Mouse (Mus musculus): Measurements from ENCODE around the gene P2ry14. TPM values are rescaled to one million over a fixed set of nuclear protein-coding genes. Genes with fewer than 3 reads are reported as not detected.
A peak's percentile ranks its signal among the peaks of the same experiment; 100 is the strongest.

The P2ry14 gene
- total RNA-seq (2021), result 1 to 10 TPM; 2.8 to 3.1 TPM
- long read RNA-seq, experiment 1, partial matches to known transcripts, result 0 of 5 reads
- long read RNA-seq, experiment 1, other reads (novel, unspliced or antisense), result 1 of 5 reads
- long read RNA-seq, experiment 2, full-length matches to known transcripts, result 6 of 9 reads
- long read RNA-seq, experiment 2, partial matches to known transcripts, result 0 of 9 reads
- long read RNA-seq, experiment 2, other reads (novel, unspliced or antisense), result 3 of 9 reads

DNA sequence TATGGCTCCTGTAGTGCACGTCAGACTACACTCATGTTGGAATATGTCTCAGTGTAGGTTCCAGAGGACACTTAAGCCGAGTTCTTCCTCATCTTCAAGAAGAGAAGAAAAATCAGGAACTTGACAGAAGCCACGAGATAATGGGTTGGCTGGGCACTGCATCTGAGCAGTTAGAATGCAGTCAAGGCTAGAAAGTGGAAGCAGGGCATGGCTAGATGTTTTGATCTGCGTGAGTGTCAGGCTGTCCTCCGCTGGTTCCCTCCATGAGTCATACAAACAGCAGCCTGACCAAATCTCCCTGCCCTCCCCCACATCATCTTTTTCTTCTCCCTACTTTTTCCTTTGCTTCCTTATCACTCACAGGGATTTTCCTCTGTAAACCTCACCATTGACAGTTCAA lies at the start of gene P2ry14:
Gene P2ry14, minus strand, starts transcription at position 195 of the 400 bp plus-strand sequence.
- DNase-seq (ENCODE audit: low spot score in 2 of 2), result no peak

DNA sequence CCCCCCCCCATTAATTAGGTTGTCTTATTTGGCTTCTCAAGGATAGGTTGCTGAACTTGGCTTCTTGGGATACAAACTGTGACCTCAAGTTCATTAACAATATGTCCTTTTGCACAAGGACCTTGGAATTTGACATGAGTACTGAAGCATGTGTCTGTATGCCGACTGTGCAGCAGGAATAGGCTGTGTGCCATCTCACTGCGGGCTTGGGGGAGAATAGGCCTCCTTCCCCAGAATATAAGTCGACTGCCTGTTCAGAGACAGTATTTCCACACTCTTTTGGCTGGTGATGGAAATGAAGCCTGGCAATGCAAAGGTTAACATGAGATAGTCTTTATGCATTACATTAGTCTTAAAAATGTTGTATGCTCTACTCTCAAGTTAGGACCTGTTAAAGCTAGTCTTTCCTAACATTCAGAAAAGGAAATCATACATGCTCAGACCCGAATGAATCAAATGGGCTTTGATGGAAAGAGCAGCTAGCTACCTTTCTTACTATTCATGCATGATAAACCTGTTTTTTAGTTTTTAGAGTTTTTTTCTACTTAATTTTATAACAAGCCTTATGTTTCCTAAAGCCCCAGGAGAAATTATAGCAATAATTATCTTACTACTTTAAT lies 44.0 kb upstream of the P2ry14 start:
- no peak for DNase-seq (ENCODE audit: low spot score in 2 of 2)

DNA sequence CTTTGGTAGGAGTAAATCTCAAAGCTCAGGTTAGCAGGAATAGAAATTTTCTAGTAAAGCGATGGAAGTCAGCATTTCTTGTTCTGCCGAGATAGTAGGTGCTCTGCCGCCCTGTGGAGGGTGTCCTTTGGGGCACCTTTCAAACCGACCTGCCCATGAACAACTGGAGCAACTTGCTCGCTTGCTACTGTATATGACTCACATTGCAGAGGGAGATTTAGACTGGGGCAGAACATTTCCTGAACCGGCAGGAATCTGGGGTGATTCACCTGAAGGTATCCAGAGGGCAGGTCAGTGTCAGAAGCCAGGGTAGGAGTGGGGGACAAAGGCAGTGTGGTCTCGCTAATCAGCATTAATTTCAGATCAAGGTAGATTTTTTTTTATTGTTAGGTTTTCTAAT lies 41.5 kb upstream of the P2ry14 start, which contains the start of gene Gpr87:
Gene Gpr87, minus strand, starts transcription at position 167 of the 400 bp plus-strand sequence.
- no peak for DNase-seq (ENCODE audit: low spot score in 2 of 2)

DNA sequence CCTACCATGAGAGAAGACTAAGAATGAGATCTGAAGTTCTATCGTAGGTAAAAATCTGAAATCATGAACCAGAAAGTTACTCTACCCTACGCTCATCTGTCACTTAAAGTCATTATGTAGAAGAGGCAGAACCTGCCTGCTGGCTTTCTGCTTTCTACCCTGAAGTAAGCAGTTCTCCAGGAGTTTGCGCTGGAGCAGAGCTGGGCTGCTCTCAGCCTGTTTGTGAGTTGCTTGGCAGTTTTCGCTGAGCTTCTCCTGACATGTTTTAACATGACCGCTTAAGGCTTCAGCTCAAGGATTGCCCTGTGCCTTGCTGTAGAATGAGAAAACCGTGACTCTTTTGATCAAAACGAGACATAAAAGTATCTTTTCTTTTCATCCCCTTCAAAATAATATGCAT lies 40.7 kb upstream of the P2ry14 start:
- DNase-seq (ENCODE audit: low spot score in 2 of 2), result no peak

DNA sequence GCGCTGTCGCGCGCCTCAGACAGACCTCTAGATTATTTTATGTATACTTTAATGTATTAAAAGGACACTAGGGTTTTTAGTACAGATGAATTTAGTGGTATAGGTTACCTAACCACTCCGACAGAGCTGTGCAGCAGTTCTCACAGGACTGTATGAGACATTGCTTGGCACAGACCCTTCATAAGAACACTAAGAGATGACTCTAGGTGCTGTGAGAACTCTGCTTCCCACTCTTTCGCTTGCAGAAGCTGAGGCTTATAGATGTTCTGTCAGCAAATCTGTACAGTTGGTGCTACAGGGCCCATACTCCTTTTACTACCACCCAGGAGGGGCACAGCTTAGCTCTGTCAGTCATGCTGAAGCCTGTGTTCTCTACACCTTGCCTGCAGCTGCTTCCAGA lies 38.3 kb upstream of the P2ry14 start:
- no peak for DNase-seq (ENCODE audit: low spot score in 2 of 2)

DNA sequence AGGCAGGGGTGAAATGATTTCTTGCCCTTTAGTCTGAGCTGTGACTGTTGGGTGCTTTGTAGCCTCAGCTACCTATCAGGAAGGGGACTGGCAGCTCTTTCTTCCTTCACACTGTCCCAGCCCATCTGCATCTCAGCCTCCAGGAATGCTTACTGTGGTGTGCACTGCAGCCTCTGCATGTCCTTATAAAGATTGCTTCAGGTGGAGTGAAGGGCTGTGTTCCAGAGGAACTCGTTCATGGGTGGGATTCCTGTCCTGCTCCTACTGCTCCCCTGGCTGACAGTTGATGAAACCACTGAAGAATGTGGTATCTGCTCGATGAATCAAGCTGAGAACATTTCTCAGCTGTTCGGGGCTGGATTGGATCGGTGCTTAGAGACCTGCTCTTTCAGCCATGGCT lies 33.9 kb upstream of the P2ry14 start:
- DNase-seq (ENCODE audit: low spot score in 2 of 2), result no peak

DNA sequence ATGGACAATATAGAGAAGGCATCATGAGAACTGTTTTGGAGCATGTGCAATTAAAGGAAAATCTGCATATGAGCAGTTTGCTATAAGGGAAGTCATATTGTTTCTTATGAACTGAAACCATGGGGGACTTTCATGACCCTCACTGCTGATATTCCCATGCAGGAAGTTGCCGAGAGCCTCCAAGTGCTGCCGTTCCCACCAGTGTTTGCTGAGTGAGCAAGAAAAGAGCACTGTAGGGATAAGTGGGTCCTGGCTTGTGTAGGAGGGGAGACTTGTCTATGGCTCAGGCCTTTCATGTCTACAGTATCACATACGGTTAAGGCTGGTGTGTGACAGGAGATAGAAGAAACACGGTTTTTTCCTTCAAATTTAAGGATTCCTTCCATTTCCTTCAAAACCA lies 32.2 kb upstream of the P2ry14 start:
- no peak for DNase-seq (ENCODE audit: low spot score in 2 of 2)

DNA sequence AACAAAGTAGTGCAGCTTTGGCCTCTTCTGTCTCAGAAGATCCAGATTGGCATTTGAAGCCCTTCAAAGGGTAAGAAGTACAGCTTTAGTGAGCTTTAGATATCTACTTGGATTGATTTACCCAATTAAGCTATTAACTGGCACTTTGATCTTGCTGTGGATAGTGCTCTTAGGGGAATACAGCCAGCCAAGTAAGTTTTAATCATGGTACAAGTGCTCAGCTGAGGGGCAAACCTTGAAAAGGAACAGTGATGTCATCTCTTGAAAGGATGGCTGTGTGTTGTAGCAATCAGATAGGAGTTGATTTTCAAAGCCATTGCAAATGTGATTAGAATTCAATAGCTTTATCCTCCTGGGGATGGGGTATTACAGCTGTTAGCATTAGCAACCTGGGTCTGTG lies 28.7 kb upstream of the P2ry14 start:
- no peak for DNase-seq (ENCODE audit: low spot score in 2 of 2)

DNA sequence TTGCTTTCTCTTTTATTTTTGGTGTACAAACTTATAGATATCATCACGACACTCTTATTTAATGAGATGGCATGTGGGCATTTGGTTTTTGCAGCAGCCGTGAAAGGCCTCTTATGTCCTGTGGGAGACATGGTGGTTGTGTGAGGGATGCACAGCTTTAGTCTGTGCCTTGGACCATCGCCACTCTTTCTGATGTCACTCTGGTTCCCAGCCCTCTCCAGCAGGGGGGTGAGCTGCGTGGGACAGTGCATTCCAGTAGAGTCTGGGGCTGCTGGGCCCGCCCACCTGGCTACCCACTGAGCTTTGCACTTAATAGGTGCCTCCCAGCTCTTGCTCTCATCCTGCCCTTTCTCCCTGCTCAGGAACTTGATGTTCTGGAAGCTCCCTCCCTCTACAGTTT lies 27.7 kb upstream of the P2ry14 start:
- DNase-seq (ENCODE audit: low spot score in 2 of 2), result no peak

DNA sequence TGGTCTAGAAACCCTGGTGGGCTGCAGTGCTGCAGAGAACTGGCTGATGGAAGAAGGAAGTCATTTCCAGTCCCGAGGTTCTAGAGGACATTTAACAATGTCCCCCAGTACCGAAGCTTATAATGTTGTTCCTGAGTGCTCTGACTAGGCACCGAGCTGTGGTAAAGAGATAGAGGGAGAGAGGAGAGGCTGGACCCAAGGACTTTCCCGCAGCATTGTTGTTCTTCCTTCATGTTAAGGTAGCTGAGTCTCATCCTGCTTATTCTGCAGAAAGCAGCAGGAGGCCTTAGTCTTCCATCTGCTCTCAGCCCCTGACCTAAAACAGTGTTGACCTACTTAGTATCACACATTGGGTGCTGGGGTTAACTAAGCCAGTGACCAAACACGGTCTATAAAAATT lies 23.5 kb upstream of the P2ry14 start:
- no peak for DNase-seq (ENCODE audit: low spot score in 2 of 2)

DNA sequence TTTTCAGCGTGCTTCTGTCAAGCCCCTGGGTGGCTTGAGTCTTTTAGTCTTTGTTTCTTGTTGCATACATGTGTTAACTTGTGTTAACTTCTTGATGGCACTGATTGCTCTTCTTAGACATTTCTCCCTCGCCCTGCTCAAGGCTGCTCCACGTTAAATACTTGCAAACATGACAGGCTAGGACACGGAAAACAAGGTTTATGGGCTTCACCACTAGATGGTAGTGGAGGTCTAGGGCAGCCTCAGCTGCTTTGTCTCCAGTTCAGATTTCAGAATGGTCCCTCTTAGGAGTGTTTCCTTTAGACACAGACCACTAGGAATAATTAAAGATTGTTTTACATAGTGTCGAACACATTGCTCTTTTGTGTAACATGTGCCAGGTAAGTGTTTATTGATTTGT lies 21.8 kb upstream of the P2ry14 start:
- DNase-seq (ENCODE audit: low spot score in 2 of 2), result peak; percentile 52 to 64

DNA sequence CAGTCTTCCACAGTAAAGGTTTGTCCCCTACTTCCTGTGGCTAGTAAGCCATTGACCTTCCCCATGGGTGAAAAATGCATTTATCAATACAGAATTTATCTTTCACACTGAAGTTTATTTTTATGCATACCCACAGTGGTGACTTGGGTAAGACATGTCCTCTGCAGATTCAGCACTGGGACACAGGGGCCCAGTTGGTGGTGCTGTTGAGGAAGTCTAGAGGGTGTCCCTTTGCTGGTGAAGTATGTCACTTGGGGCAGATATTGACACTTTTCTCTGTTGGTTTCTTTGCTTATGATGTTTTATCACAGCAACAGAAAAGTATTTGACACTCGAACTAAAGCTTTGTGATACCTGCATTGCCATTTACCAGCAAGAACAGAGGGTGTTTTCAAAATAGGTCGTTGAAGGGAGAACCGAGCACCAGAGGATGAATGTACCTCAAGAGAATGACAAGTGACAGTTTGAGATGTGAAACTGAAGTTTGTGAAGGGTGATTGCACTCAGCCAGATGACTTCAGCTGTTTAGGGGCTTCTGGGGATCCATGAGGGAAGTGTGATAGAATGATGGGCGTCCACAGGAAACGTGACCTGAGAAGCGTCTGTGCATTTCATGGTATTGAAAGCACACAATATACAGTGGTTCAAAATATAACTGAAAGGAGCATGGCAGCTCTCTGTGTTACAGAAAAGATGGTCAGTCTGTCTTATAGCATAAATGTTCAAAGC lies 21.2 kb upstream of the P2ry14 start:
- no peak for DNase-seq (ENCODE audit: low spot score in 2 of 2)

DNA sequence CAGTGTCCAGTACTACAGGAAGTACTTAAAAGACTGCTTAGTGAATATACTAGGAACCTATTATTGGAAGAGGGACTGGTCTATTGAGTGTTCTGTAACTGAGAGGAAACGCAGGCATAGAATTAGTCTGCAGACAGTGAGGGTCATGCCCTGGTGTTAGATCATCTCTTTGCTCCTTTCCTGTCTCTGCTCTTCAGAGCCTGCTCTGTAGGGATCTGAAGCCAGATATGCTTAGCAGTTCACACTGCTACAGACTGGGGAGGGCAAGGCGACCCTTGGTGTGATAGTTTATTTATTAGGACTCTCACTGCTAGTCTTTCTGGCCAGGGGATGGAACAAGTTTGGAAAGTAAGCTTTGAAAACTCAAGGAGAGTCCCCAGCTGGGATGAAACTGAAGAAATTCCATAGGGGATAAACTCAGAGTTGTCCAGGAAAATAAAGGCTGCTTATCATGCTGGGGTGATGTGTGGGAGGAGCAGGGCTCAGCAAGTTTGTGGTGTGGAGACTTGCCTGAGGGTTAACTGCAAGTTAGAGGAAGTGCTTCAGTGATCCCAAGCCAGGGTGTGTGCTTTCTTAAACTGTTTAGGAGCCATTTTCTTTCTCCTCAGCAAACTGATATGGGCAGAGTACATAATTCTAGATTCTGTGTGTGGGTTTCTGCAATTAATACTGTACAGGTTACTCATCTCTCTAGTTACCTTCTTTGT lies 16.7 kb upstream of the P2ry14 start:
- no peak for DNase-seq (ENCODE audit: low spot score in 2 of 2)

DNA sequence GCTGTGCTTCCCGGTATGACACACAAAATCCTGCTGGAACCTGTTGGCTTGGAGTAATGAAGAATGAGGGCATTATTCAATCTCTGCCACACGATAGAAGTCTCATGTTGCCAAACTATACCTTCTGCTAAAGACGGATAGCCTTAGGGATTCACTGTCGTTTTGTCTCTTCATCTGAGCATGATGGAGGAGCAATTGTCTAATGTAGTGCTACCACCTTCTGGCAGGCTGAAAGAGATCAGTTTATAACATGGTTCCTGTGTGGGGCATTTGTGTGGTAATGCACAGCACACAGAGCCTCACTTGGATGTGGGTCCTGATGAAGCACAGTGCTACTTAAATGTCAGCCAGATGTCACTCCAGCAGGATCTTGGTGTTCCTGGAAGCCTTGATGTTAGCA lies 15.8 kb upstream of the P2ry14 start:
- no peak for DNase-seq (ENCODE audit: low spot score in 2 of 2)

DNA sequence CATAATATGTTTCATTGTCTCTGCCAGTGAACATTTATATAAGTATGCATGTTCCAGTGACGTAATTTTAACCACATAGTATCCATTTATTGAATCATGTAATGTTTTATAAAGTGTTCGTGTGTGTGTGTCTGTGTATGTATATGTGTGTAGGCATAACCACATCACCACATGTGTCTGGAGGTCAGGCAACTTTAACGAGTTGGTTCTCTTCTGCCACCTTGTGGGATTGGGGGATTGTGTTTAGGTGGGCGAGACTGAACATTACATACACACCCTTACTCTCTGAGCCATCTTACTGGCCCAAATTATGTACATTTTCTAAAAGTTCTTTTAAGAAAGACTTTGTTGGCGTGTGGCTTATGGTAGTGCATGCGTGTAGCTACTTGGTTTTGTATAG lies 15.1 kb upstream of the P2ry14 start:
- no peak for DNase-seq (ENCODE audit: low spot score in 2 of 2)

DNA sequence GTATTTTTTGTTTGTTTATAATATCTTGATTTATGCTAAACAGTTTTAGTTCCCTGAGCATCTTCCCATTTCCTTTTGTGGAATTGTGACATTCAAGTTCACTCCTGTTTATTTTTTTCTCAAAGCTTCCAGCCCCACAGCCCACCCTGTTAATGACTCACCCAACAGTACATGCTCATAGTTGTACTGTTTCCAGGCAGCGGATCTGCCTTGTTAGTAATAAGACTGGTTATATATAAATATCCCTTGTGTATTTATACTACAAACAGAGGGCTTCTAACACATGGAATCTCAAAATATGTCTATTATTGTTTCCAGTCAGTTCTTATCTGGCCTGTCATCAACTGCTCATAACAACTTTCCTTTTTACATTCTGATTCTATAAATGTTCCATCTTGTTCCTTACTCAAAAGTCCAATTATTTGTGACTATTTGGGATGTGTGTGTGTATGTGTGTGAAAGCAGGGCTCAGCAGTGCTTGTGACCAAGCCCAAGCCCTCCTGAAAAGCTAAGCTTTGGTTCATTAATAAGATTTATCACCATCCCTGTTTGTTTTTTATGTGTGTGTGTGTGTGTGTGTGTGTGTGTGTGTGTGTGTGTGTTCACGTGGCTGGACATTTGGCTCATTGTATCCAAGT lies 14.1 kb upstream of the P2ry14 start:
- peak in 1 of 2 experiments; percentile 26 for DNase-seq (ENCODE audit: low spot score in 2 of 2)

DNA sequence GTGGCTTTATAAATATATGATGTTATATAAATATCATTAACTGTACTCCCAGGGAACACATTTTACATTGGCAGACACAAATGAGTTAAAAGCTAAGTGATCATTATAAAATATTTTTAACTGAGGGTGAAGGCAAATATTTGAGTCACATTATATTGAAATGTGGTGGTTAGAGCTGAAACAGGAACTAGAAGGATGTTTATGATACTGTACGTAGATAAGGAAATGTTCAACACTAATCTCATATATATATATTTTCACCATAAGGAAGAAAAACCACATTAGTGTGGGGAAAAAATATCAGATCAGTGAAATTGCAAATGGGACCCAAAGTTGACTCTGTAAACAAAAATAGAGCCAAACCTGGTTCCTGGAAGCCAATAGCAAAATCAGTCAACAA lies 7.0 kb upstream of the P2ry14 start:
- no peak for DNase-seq (ENCODE audit: low spot score in 2 of 2)

DNA sequence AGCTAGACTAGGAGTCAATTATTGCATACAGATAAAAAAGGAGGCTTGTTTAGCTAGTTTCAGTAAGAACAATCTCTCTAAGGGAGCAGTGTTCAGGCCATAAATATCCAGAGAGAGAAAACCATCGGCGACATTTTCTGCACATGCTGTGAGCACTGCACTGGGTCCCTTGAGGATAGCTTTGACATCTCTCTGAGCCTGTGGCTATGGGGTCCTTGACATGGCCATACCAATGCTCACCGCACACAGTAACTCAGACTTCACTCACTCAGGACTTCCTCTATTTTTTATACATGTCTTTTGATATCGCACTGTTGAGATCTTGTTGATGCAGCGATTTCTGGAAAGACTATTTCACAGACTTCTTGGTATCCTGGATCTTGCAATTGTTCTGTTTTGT lies 3.6 kb upstream of the P2ry14 start:
- DNase-seq (ENCODE audit: low spot score in 2 of 2), result no peak

DNA sequence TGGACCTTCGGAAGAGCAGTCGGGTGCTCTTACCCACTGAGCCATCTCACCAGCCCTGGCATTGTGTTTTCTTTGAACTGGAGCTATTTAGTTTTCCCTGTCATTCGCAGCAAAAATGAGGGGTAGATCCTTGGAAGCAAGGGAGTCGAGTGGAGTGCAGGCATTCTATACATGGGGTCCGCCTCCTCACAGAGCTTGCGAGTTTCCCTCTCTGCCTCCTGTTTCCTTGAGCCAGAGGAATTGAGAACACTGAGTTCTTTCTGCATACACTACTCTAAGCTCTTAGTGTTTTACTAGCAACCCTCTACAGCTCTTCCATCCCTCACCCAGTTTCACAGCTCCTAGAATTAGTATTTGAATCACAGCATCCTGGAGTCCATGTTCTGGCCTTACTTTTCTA lies 2.0 kb upstream of the P2ry14 start:
- no peak for DNase-seq (ENCODE audit: low spot score in 2 of 2)

DNA sequence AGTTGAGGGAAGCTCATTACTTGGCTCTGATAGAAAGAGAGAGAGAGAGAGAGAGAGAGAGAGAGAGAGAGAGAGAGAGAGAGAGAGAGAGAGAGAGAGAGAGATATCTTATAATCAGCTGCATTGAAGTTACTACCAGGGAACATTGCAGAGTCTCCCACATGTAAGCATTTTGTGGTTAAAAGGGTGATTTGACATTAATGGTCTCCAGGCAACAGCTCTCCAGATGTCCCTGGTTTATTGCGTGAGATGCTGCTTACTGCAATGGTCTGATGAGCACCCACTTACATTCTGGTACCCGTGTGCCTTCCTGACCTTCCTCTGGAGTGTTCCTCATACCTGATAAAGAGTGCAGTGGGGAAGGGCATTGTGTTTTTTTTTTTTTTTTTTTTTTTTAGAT lies 1.5 kb upstream of the P2ry14 start:
- no peak for DNase-seq (ENCODE audit: low spot score in 2 of 2)

DNA sequence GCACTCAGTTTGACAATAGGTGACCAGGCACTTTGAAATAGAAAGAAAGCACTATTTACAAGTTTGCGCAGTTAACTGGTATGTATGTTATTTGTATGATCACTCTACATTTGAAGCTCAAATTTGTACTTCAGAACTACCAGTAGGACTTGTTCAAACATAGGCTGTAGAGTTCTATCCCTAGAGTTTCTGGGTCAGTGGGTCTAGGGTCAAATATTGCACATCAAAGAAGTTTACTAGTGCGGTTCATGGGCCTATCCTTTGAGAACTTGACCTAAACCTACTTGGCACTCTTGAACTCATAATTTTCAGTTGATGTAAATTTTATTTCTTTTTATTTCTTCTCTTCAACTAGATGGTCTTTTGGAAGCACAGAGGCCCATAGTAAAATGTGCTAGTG lies 2.8 kb downstream of the P2ry14 start:
- no peak for DNase-seq (ENCODE audit: low spot score in 2 of 2)
